Mouse (Mus musculus) stomach, embryonic 15.5 days (tissue): ENCODE data around the gene Olfr978. TPM values are rescaled to one million over a fixed set of nuclear protein-coding genes. Genes with fewer than 3 reads are reported as not detected.
"Not testable (repeated sequence)": the region's sequence is repeated elsewhere in the genome, so short reads cannot be mapped to it uniquely, and the experiment has no call there.

Experiments used
- ATAC-seq: fragments of 200-750 bp; cut with Nextera tagmentation; 2 replicates; pipeline ENCODE4 v1.8.0; 2017; ENCODE audit warnings: low read depth, moderate number of reproducible peaks, moderate TSS enrichment; ENCODE audit not compliant: insufficient read depth, low FRiP score
- H3K27ac ChIP-seq: fragments of 300-500 bp; sonication (generic); 2 replicates; pipeline ENCODE4 v1.5.1; 2015; ENCODE audit warnings: mild to moderate bottlenecking, inconsistent platforms
- H3K27me3 ChIP-seq: fragments of 300-500 bp; sonication (generic); replicated peaks from 2 replicates; pipeline ENCODE4 v1.6.1; 2015; ENCODE audit warnings: inconsistent platforms
- H3K36me3 ChIP-seq: fragments of 300-500 bp; sonication (generic); 2 replicates; pipeline ENCODE4 v1.6.1; 2015; ENCODE audit warnings: inconsistent platforms
- H3K4me1 ChIP-seq: fragments of 300-500 bp; sonication (generic); 2 replicates; pipeline ENCODE4 v1.6.1; 2015; ENCODE audit warnings: inconsistent platforms
- H3K4me2 ChIP-seq: fragments of 300-500 bp; sonication (generic); 2 replicates; pipeline ENCODE4 v1.6.1; 2015; ENCODE audit warnings: mild to moderate bottlenecking, inconsistent platforms
- H3K4me3 ChIP-seq: fragments of 300-500 bp; sonication (generic); replicated peaks from 2 replicates; pipeline ENCODE4 v1.5.1; 2015; ENCODE audit warnings: inconsistent platforms
- H3K9ac ChIP-seq: fragments of 300-500 bp; sonication (generic); 2 replicates; pipeline ENCODE4 v1.6.1; 2015; ENCODE audit warnings: inconsistent platforms
- H3K9me3 ChIP-seq: fragments of 300-500 bp; sonication (generic); 2 replicates; pipeline ENCODE4 v1.6.1; 2016; ENCODE audit warnings: inconsistent platforms
- WGBS: fragments of 180-500 bp; shearing (Covaris S2); methylation state at CpG from one replicate; pipeline ENCODE4 v1.1.7; 2015; 5-methylcytosine and 5-hydroxymethylcytosine counted together
- polyA plus RNA-seq: library from polyadenylated mRNA; unstranded; fragments of >200 nt; fragmentation: Nextera tagmentation; extraction: Ambion mirVana; gene quantifications from 2 replicates; pipeline ENCODE4 v1.2.1, GENCODE M21; 2015

Olfr978 gene
- not detected in 2 replicates for polyA plus RNA-seq

DNA sequence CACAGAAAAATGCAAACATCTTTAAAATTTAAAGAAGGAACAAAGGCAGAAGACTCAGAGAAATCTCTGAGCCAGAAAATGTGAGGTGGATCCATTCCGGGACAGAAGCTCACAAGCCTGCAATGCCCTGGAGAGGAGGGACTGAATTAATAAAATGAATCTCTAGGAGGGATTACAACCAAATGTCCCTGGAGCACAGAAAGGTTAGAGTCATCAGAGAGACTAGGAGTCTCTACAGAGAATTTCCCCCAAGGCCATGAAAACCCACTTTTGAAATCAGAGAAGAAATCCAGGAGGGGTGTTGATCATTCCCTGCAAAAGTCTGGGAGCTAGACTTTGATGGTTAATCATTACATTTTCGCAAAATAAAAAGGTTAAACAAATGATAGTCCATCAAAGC lies at the start of gene Olfr978:
Olfr978 (plus strand) TSS at position 301 of the 400 bp plus-strand sequence.
- no peaks in the 10 kb centered on the region for H3K27me3 ChIP-seq
- ATAC-seq: no peak
- H3K4me1 ChIP-seq: no peaks in the 10 kb centered on the region
- no peak within 1 kb of the TSS for H3K27ac ChIP-seq
- no peaks in the 10 kb centered on the region for H3K9me3 ChIP-seq
- H3K36me3 ChIP-seq: no peaks in the 10 kb centered on the region
- H3K4me3 ChIP-seq: no peak within 1 kb of the TSS
- 81% methylated on average over 2 of the region's 2 CpGs for WGBS
- no peak within 1 kb of the TSS for H3K4me2 ChIP-seq
- H3K9ac ChIP-seq: no peak within 1 kb of the TSS

DNA sequence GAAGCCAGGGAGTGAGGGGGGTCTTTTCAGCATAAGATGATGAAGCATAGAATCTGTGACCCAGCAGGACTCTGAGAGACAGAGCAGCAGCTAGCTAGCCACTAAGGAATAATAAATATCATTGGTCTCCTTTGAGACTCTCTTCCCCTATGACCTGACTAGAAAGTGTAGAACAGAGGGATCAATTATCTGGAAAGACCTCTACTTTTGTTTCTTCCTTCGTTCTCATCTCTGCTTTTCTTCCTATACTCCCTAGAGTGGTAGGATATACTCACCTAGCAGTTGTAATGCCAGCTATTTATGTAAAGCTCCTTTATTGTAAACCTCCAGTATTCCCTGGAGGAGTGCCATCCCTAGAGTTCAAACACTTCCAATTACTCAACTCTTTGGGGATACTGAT lies 40.0 kb upstream of the Olfr978 start, which contains the start of gene Olfr975:
Olfr975 (minus strand) TSS at position 101 of the 400 bp plus-strand sequence.
- no peaks in the 10 kb centered on the region for H3K4me1 ChIP-seq
- H3K9me3 ChIP-seq: no peaks in the 10 kb centered on the region
- no peak within 1 kb of the TSS for H3K4me2 ChIP-seq
- H3K27me3 ChIP-seq: no peaks in the 10 kb centered on the region
- no peak within 1 kb of the TSS for H3K9ac ChIP-seq
- no peak within 1 kb of the TSS for H3K4me3 ChIP-seq
- H3K27ac ChIP-seq: no peak within 1 kb of the TSS
- ATAC-seq: no peak
- WGBS: 68% methylated on average over 1 of the region's 1 CpGs
- H3K36me3 ChIP-seq: no peaks in the 10 kb centered on the region

DNA sequence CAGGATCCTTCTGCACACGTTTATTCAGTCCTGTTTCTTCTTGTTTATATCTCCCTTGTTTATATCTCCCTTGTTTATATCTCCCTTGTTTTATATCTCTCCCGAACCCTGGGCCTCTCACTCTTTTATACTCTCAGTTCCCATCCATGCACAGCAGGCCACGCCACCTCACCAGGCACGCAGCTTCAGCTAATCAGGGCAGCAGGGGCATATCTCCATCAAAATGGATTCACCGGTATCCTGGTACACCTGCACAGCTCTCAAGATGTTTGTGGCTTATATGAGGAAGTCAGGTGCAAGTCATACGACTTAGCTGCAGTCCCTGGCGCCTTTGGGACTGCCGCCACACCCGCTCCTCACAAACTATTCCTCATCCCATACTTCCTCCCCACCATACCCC lies 30.9 kb upstream of the Olfr978 start, which contains the start of gene Olfr976:
Olfr976 (minus strand) TSS at position 101 of the 400 bp plus-strand sequence.
- not testable (repeated sequence) for H3K27ac ChIP-seq, H3K4me1 ChIP-seq, H3K4me2 ChIP-seq, ATAC-seq, H3K4me3 ChIP-seq, H3K9me3 ChIP-seq, H3K9ac ChIP-seq, H3K27me3 ChIP-seq, H3K36me3 ChIP-seq
- 81% methylated on average over 8 of the region's 9 CpGs for WGBS

DNA sequence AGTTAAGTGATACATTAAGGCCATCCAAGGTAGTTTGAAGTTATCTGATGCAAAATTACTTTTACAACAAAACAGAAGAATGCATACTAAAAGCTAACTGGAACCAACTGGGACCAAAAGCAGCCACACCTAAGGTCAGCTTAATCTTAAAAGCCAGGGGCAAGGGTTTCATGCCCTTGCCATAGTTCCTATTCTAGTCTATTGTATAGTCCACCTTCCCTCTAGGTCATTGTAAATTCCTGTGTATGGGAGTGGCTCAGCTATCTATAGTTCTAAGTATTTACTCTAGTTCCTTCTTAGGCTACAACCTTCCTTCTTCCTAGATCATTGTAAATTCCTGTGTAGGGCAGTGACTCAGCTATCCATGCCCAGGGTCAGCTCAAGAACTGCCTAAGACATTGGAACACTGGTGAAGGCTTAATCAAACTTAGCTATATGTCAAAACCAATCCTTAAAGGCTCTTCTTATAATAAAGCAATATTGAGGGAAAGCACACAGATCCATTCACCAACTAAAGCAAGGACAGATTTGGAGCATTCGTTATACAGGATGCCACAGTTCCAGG lies 15.2 kb upstream of the Olfr978 start:
- not testable (repeated sequence) for H3K4me3 ChIP-seq, H3K4me1 ChIP-seq, H3K4me2 ChIP-seq, ATAC-seq, H3K9ac ChIP-seq, H3K9me3 ChIP-seq, H3K36me3 ChIP-seq, H3K27me3 ChIP-seq, H3K27ac ChIP-seq
- 83% methylated on average over 1 of the region's 1 CpGs for WGBS

DNA sequence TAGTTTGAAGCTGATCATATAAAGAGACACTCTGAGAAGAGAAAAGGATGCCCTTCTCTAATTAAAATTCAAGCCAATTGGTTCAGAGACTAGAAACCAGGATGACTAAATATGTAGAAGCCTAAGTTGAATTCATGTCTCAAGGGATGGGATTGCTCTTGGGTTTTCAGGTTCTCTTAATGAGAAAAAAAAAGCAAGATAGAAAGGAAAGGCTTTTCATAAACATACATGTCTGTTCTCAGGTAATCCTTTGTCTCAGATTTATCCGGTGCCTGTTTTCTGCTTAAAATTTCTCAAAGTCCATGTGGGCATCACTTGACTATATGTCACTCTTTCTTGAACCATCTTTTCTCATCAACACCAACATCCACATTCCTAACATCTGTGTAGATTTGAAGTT lies 11.5 kb downstream of the Olfr978 start, which contains the start of gene Olfr979:
Olfr979 (minus strand) TSS at position 101 of the 400 bp plus-strand sequence.
- WGBS: 97% methylated on average over 1 of the region's 1 CpGs
- ATAC-seq: no peak

DNA sequence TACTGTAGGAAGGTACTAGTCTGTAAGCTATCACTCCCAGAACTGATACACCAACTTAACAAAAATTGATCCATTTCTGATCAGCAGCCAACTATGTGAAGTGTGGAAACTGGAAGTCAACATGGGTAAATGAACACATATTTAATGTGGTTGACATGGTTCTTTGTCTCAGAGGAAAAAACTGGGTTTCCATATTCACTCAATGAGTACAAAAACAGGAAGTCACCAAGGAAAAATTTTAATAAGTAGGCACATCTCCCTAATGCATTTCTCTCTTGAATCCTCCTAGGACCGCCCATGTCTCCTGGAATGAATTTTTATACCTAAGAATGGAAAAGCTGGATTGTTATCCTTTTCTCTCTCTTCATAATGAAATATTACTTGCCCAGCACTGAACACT lies 17.6 kb downstream of the Olfr978 start, which contains the start of gene Olfr980:
Olfr980 (minus strand) TSS at position 101 of the 400 bp plus-strand sequence.
- H3K27ac ChIP-seq: no peak within 1 kb of the TSS
- 74% methylated on average over 1 of the region's 1 CpGs for WGBS
- no peak within 1 kb of the TSS for H3K9ac ChIP-seq
- no peaks in the 10 kb centered on the region for H3K36me3 ChIP-seq
- H3K4me1 ChIP-seq: no peaks in the 10 kb centered on the region
- no peaks in the 10 kb centered on the region for H3K9me3 ChIP-seq
- no peak within 1 kb of the TSS for H3K4me2 ChIP-seq
- ATAC-seq: no peak
- no peaks in the 10 kb centered on the region for H3K27me3 ChIP-seq
- no peak within 1 kb of the TSS for H3K4me3 ChIP-seq

More for the DNA sequence above, 11.5 kb downstream of the Olfr978 start, which contains the start of gene Olfr979:
- no peaks in the 10 kb centered on the region for H3K9me3 ChIP-seq
- H3K4me2 ChIP-seq: no peak within 1 kb of the TSS
- no peak within 1 kb of the TSS for H3K4me3 ChIP-seq
- no peaks in the 10 kb centered on the region for H3K36me3 ChIP-seq
- H3K27ac ChIP-seq: no peak within 1 kb of the TSS
- no peak within 1 kb of the TSS for H3K9ac ChIP-seq
- H3K27me3 ChIP-seq: no peaks in the 10 kb centered on the region
- H3K4me1 ChIP-seq: no peaks in the 10 kb centered on the region

DNA sequence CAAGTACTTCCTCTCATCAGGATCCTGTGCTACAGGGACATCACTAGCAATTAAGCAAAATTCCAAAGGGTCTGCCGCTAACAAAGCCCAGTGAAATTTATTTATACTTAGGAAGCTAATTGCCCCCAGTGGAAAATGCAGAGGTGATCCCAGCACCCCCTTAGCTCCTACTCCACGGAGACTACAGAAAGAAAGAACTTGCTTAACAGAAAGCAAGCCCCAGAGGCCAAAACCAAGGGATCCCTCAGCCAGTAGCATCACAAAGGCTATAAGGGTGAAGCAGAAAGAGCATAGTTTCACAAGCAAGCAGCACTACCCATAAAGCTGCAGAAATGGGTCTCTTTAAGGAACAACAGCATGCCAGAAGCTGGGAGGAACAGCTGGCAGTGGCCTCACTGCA lies 29.3 kb downstream of the Olfr978 start, which contains the start of gene Olfr981:
Olfr981 (plus strand) TSS at position 301 of the 400 bp plus-strand sequence.
- Histone ChIP-seq H3K9ac (no peak within 1 kb of the TSS), H3K36me3 (no peaks in the 10 kb centered on the region), H3K4me2 (no peak within 1 kb of the TSS), H3K27me3 (no peaks in the 10 kb centered on the region), H3K4me3 (no peak within 1 kb of the TSS), H3K27ac (no peak within 1 kb of the TSS), H3K9me3 (no peaks in the 10 kb centered on the region), H3K4me1 (no peaks in the 10 kb centered on the region)
- 56% methylated on average over 2 of the region's 2 CpGs for WGBS
- ATAC-seq: no peak

Other genes with a start within 250 kb of the Olfr978 start
- gene Olfr967, start 245.9 kb upstream of the Olfr978 start, polyA plus RNA-seq: not detected in 2 replicates
- not detected in 2 replicates for gene Olfr968, start 208.9 kb upstream of the Olfr978 start, polyA plus RNA-seq
- not detected in 2 replicates for gene Olfr969, start 201.2 kb upstream of the Olfr978 start, polyA plus RNA-seq
- gene Olfr970, start 183.3 kb upstream of the Olfr978 start, polyA plus RNA-seq: not detected in 2 replicates
- gene Olfr971, start 155.2 kb upstream of the Olfr978 start, polyA plus RNA-seq: not detected in 2 replicates
- gene Olfr972, start 125.7 kb upstream of the Olfr978 start, polyA plus RNA-seq: not detected in 2 replicates
- not detected in 2 replicates for gene Olfr229, start 84.8 kb upstream of the Olfr978 start, polyA plus RNA-seq
- not detected in 2 replicates for gene Olfr974, start 54.6 kb upstream of the Olfr978 start, polyA plus RNA-seq
- 0.04 TPM in 1 of 2 replicates, not detected in the other for gene Olfr975, start 40.1 kb upstream of the Olfr978 start, polyA plus RNA-seq
- not detected in 2 replicates for gene Olfr976, start 31.0 kb upstream of the Olfr978 start, polyA plus RNA-seq
- gene Olfr979, start 11.4 kb downstream of the Olfr978 start, polyA plus RNA-seq: not detected in 2 replicates
- gene Olfr980, start 17.5 kb downstream of the Olfr978 start, polyA plus RNA-seq: not detected in 2 replicates
- gene Olfr981, start 29.4 kb downstream of the Olfr978 start, polyA plus RNA-seq: not detected in 2 replicates
- not detected in 2 replicates for gene Olfr982, start 81.7 kb downstream of the Olfr978 start, polyA plus RNA-seq
- not detected in 2 replicates for gene Olfr983, start 101.5 kb downstream of the Olfr978 start, polyA plus RNA-seq
- not detected in 2 replicates for gene Olfr984, start 122.1 kb downstream of the Olfr978 start, polyA plus RNA-seq
- not detected in 2 replicates for gene Olfr985, start 138.1 kb downstream of the Olfr978 start, polyA plus RNA-seq
- gene Tmem225, start 156.0 kb downstream of the Olfr978 start, polyA plus RNA-seq: not detected in 2 replicates
- not detected in 2 replicates for gene Olfr986, start 188.8 kb downstream of the Olfr978 start, polyA plus RNA-seq
- gene Zfp202, start 200.2 kb downstream of the Olfr978 start, polyA plus RNA-seq: 4.2 and 4.7 TPM in 2 replicates